Mouse (Mus musculus) gastrocnemius, adult 8-10 months (tissue): ENCODE measurements at regions not wholly inside any gene's neighbourhood (a gene's known extent, or its start where the extent isn't known, plus 50 kb on each side); places are given as distances from the start of the nearest gene placed in this dataset.

Experiments used
- DNase-seq, 2 experiments: peaks; one replicate each; pipeline ENCODE4 v3.0.0; 2022; ENCODE audit warnings: low spot score in 2 of 2

GRCm38 (mm10) chr2:117910781-117911180 is 200.9 kb upstream of the Thbs1 start:
- no peak for DNase-seq

GRCm38 (mm10) chr2:117912722-117913121 is 199.0 kb upstream of the Thbs1 start:
- no peak for DNase-seq

- DNase-seq = no peak
Measured at GRCm38 (mm10) chr2:117913846-117914245, 197.8 kb upstream of the Thbs1 start.

- DNase-seq = no peak
Measured at GRCm38 (mm10) chr2:117915821-117916220, 195.9 kb upstream of the Thbs1 start.

- DNase-seq = no peak
Measured at GRCm38 (mm10) chr2:117917181-117917580, 194.5 kb upstream of the Thbs1 start.

- DNase-seq = no peak
Measured at GRCm38 (mm10) chr2:117924877-117925276, 186.8 kb upstream of the Thbs1 start.

- no peak for DNase-seq
Measured at GRCm38 (mm10) chr2:117925412-117925811, 186.3 kb upstream of the Thbs1 start.

- DNase-seq = no peak
Measured at GRCm38 (mm10) chr2:117928062-117928461, 183.6 kb upstream of the Thbs1 start.

- no peak for DNase-seq
Measured at GRCm38 (mm10) chr2:117929586-117929985, 182.1 kb upstream of the Thbs1 start.

GRCm38 (mm10) chr2:117930895-117931537 is 180.7 kb upstream of the Thbs1 start:
- DNase-seq = no peak

- no peak for DNase-seq
Measured at GRCm38 (mm10) chr2:117936590-117936989, 175.1 kb upstream of the Thbs1 start.

- DNase-seq = no peak
Measured at GRCm38 (mm10) chr2:117938283-117939049, 173.2 kb upstream of the Thbs1 start.

GRCm38 (mm10) chr2:117941517-117942096 is 170.1 kb upstream of the Thbs1 start:
- DNase-seq = no peak

GRCm38 (mm10) chr2:117943666-117944065 is 168.0 kb upstream of the Thbs1 start:
- DNase-seq = no peak

- DNase-seq = no peak
Measured at GRCm38 (mm10) chr2:117944325-117944724, 167.4 kb upstream of the Thbs1 start.

GRCm38 (mm10) chr2:117944942-117945341 is 166.7 kb upstream of the Thbs1 start:
- no peak for DNase-seq

GRCm38 (mm10) chr2:117950431-117951336 is 161.0 kb upstream of the Thbs1 start:
- DNase-seq = no peak

GRCm38 (mm10) chr2:117951337-117951718 is 160.3 kb upstream of the Thbs1 start:
- DNase-seq = no peak

GRCm38 (mm10) chr2:117958737-117959136 is 152.9 kb upstream of the Thbs1 start:
- no peak for DNase-seq

GRCm38 (mm10) chr2:117959440-117959839 is 152.2 kb upstream of the Thbs1 start:
- DNase-seq = no peak

- DNase-seq = no peak
Measured at GRCm38 (mm10) chr2:117962531-117962930, 149.1 kb upstream of the Thbs1 start.

GRCm38 (mm10) chr2:117963526-117963925 is 148.2 kb upstream of the Thbs1 start:
- no peak for DNase-seq
